Mouse (Mus musculus): ENCODE results near the gene Mrps14.

The Mrps14 gene

GRCm38 (mm10) chr1:160194529-160195336, at the start of gene Mrps14:
Gene Mrps14, plus strand, starts transcription at chr1:160195215.
- DNase-seq (ENCODE audit: low read depth, low spot score) = peak; percentile 99

GRCm38 (mm10) chr1:160145606-160146005, 49.4 kb upstream of the Mrps14 start:
- DNase-seq (ENCODE audit: low read depth, low spot score) = peak; percentile 62

- peak; percentile 43 for DNase-seq (ENCODE audit: low read depth, low spot score)
These were observed 47.7 kb upstream of the Mrps14 start for GRCm38 (mm10) chr1:160147274-160147673.

GRCm38 (mm10) chr1:160149291-160149906, 45.6 kb upstream of the Mrps14 start:
- no peak for DNase-seq (ENCODE audit: low read depth, low spot score)

GRCm38 (mm10) chr1:160150726-160151125, 44.3 kb upstream of the Mrps14 start:
- DNase-seq (ENCODE audit: low read depth, low spot score) = no peak

- no peak for DNase-seq (ENCODE audit: low read depth, low spot score)
These were observed 41.5 kb upstream of the Mrps14 start, which contains the start of gene Tnn for GRCm38 (mm10) chr1:160153480-160153879. Gene Tnn, minus strand, starts transcription at chr1:160153580.

- no peak for DNase-seq (ENCODE audit: low read depth, low spot score)
These were observed 36.8 kb upstream of the Mrps14 start for GRCm38 (mm10) chr1:160158190-160158589.

- no peak for DNase-seq (ENCODE audit: low read depth, low spot score)
These were observed 28.4 kb upstream of the Mrps14 start for GRCm38 (mm10) chr1:160166600-160166999.

- DNase-seq (ENCODE audit: low read depth, low spot score) = no peak
These were observed 18.1 kb upstream of the Mrps14 start for GRCm38 (mm10) chr1:160176903-160177302.

- no peak for DNase-seq (ENCODE audit: low read depth, low spot score)
These were observed 13.8 kb upstream of the Mrps14 start for GRCm38 (mm10) chr1:160181216-160181615.

GRCm38 (mm10) chr1:160184506-160184905, 10.5 kb upstream of the Mrps14 start:
- no peak for DNase-seq (ENCODE audit: low read depth, low spot score)

GRCm38 (mm10) chr1:160195337-160195663, 285 bp downstream of the Mrps14 start:
- DNase-seq (ENCODE audit: low read depth, low spot score) = no peak

- peak; percentile 29 for DNase-seq (ENCODE audit: low read depth, low spot score)
These were observed 10.5 kb downstream of the Mrps14 start for GRCm38 (mm10) chr1:160205486-160205885.

GRCm38 (mm10) chr1:160209844-160210243, 14.8 kb downstream of the Mrps14 start:
- DNase-seq (ENCODE audit: low read depth, low spot score) = peak; percentile 93

- DNase-seq (ENCODE audit: low read depth, low spot score) = peak; percentile 20
These were observed 15.6 kb downstream of the Mrps14 start for GRCm38 (mm10) chr1:160210566-160210965.

- DNase-seq (ENCODE audit: low read depth, low spot score) = no peak
These were observed 16.6 kb downstream of the Mrps14 start for GRCm38 (mm10) chr1:160211597-160212122.

GRCm38 (mm10) chr1:160212123-160212691, 17.2 kb downstream of the Mrps14 start:
- peak; percentile 49 for DNase-seq (ENCODE audit: low read depth, low spot score)

GRCm38 (mm10) chr1:160212703-160213669, 18.0 kb downstream of the Mrps14 start, which contains the start of gene Cacybp:
Gene Cacybp, minus strand, starts transcription at chr1:160212875.
- DNase-seq (ENCODE audit: low read depth, low spot score) = peak; percentile 98

- no peak for DNase-seq (ENCODE audit: low read depth, low spot score)
These were observed 19.2 kb downstream of the Mrps14 start for GRCm38 (mm10) chr1:160214171-160214570.

- peak; percentile 84 for DNase-seq (ENCODE audit: low read depth, low spot score)
These were observed 22.9 kb downstream of the Mrps14 start for GRCm38 (mm10) chr1:160217898-160218297.

- no peak for DNase-seq (ENCODE audit: low read depth, low spot score)
These were observed 29.1 kb downstream of the Mrps14 start for GRCm38 (mm10) chr1:160224093-160224492.
